Mouse (Mus musculus): ENCODE data around the gene Morn4.
"Not testable (repeated sequence)": the region's sequence is repeated elsewhere in the genome, so short reads cannot be mapped to it uniquely, and the experiment has no call there.

The Morn4 gene

DNA sequence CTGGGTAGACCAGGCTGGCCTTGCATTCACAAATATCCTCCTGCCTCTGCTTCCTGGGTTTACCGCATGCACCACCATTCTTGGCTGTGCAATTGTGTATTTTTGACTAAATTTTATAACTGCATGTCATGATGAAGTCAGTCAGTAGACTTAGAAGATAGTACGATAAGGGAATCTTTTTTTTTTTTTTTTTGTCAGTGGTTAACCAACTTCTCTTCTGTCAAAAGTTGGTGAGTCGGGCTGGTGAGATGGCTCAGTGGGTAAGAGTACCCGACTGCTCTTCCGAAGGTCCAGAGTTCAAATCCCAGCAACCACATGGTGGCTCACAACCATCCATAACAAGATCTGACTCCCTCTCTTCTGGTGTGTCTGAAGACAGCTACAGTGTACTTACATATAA lies 4.5 kb downstream of the Morn4 start:
- not testable (repeated sequence) for DNase-seq

DNA sequence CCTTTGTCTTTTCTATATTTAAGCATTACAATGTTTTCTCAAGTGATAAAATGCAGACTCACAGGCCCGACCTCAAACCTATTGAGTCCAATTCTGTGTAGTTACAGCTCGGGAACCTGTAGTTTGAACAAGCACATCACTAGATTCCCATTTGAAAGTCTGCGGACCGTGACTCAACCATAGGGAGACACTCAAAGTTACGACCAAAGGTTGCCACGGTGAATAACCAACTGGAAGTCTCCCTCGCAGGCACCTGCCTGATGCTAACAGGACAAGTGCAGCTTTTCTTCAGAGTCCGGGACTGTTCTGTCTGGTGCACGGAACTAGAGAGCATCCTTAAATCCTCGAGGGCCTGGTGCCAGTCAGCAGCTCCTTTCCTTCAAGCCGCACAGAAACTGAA lies 5.7 kb downstream of the Morn4 start:
- DNase-seq = peak; percentile 55

DNA sequence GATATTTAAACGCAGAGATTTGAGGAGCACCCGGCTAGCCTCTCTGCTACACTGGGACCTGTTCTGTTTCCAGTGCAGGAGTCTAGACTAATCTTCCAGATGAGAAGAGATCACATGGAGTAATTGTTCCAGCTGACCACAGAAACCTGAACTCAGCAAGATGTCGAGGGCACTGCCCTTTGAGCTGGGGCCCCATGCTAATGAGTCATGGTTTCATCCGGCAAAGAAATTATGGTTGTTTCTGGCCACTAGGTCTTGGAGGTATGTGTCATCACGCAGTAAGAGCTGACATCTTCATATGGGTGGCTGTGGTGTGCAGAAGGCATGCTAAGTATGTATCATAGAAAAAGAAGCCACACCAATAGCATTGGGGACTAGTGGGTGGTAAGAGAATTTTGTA lies 6.2 kb downstream of the Morn4 start:
- peak; percentile 58 to 65 for DNase-seq

DNA sequence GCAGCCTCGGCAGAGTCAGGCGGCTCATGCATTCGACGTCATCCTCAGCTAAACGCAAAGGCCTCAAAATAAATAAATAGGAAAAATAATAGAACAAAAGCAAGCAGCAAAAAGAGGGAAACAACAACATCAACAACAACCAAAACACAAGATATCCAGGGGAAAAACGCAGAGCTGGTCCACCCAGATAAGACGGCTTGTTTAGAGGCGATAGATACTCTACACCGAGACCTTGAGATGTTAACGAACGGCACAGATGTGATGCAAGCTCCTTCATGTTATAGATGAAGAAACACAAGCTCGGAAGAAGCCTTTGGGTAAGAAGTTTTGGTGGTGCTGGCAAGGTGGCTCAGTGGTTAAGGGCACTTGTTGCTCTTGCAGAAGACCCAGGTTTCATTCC lies 7.2 kb downstream of the Morn4 start:
- no peak for DNase-seq

DNA sequence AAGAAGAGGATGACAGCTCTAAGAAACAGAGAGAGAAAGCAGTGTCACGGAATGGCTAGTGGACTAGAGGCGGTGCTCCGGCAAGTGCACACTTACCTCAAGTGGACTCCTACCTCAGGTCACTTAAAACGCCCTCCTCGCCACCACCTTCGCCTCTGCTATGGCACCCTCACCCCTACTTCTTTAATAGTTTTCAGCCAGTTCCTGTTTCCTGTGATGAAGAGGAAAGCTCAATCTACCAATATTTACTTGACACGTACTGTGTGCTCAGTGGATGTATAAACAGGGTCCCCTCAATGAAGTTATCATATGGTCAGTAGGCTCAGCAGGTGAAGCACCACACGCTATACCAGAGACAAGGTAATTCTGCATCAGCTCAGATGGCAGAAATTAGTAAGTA lies 7.6 kb downstream of the Morn4 start:
- DNase-seq = no peak

DNA sequence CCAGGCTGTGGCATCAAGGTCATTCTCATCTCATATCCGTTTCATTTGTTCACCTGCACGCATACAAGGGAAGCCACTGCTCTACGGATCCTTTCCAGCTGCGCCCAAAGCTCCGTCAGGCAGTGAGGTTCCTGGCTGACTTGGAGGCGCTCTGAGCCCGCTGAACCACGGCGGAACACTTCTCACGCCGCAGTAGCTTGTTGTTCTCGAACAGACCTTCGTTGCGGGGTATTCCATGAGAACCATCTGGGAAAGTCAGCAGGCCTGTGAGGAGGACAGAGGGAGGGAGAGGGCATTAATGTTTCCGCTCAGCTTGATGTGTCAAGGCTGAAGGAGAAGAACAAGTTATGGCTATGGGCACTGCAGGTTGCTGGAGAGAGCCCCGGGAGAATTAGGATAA lies 10.2 kb downstream of the Morn4 start:
- DNase-seq = no peak

DNA sequence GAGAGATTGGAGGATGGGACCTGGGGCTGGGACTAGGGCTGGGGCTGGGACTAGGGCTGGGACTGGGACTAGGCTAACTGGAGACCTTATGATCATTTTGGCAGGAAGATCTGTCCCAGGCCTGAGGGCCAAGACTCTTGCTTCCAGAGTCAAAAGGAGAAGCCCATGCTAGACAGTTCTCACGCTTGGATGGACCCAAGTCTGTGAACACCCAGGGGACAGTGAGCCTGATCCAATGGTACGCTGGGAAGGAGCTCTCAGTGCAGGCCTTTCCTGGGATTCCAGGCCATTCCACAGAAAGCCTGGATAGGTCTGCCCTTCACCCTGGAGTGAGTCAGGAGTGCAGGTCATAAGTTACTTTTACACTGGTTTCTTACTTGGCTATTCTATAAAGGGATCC lies 11.1 kb downstream of the Morn4 start:
- no peak for DNase-seq

DNA sequence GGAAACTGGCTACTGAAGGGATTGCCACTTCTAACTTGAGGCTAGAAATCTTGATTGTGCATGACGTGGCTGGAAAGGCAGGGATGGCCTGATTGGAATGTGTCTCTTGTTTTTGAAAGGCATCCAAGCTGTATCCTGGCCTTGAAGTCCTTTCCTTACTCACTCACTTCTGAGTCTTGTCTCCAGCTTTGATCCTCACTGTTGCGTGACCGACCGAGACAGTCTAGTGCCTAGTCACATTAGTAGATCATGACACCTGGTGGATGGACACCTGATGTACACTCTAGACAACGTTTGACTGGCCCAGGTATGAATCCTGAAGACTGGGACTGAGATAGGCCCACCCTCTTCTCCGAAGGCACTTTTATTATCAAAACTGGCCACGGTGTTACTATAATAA lies 13.4 kb downstream of the Morn4 start:
- DNase-seq = peak; percentile 70 to 80

DNA sequence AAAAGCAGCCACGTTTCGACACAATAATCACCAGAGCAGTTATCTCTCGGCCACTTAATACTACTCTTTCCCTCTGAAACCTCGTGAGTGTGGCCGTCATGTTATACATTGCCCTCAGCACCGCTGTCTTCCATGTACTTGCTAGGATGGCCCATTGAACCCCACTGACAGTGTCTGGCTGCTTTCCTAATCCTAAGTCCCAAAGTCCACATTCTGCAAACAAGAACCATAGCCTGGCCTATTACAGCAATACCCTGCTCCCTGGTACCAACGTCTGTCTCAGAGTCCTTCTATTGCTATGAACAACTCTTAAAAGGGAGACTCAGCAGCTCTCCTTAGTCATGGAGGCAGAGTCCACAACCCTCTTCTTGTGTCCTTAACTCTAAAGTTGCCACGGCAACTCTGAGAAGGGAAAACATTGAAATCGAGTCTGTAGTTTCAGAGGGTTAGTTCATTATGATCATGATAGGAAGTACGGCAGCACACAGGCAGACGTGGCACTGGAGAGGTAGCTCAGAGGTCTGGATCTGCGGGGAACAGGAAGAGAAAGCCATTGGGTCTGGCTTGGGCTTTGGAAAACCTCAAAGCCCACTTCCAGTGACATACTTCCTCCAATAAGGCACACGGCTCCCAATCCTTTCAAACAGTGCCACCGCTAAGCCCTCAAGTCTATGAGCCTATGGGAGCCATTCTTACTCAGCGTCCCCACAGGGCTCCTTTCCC lies 14.1 kb downstream of the Morn4 start:
- peak; percentile 68 to 85 for DNase-seq

DNA sequence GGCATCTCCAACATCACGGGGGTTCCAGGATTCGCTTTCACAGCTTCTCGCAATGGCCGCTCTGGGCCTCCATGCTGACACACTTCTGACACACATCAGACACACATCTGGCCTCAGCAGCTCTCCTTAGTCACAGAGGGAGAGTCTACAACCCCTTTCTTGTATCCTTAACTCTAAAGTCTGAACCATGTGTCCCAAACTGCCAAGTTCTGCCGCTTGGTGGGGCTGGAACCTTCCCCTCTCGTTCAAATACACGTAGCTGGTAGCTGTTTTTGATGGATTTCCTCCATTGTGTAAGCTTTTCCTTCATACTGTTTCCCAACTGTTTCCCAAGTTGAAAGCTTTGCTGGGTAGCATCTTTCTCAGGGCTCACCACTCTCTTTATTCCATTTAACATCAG lies 14.9 kb downstream of the Morn4 start:
- DNase-seq = no peak

DNA sequence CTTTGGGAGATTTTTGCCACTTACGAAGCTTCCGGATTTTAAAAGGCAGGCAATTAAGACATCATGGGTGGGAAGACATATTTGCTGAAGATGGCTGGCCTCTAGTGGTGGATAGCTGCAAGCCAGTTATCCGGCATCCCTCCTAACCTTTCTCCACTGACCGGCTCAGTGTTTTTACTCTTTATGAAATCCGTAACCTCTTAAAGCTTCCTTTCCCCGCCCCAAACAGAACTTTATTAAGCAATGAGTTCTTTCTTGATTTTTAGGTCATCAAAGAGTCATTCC lies 17.0 kb downstream of the Morn4 start:
- DNase-seq = peak; percentile 61 to 63

DNA sequence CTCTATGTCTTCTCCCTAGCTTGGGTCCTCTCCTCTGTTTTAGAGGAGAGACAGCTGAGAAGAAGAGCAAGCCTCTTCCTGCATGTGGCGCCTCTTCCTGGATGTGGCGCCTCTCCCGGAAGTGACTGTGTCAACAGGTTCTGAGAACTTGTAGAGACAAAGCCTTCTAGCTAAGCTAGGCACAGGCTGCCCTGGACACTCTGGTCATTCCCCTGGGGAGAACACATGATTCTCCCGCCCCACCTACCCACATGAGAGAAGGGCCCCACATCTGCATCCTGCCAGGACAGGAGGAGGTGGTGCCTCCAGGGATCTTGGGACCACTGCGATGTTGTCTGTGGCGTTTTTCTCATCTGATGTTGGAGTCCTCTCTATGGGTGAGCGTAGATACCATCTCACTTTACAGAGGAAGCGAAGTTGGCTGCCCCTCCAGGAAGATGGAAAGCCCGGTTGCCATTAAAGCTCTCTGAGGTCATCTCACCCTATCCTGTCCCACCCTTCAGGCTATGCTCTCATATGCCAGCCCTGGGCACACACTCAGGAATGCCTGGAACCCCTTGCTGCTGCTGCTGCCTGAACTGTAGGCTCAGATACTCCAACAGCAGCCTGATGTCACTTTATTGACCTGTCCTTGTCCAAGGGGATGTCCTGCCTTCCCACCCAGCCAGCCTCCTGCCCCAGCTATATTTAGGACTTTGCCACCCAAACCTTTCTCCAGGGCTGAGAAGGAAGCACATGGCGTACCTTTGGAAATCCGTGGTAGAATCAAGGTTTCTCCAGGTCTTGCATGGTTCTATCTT lies 17.5 kb downstream of the Morn4 start:
- no peak for DNase-seq

DNA sequence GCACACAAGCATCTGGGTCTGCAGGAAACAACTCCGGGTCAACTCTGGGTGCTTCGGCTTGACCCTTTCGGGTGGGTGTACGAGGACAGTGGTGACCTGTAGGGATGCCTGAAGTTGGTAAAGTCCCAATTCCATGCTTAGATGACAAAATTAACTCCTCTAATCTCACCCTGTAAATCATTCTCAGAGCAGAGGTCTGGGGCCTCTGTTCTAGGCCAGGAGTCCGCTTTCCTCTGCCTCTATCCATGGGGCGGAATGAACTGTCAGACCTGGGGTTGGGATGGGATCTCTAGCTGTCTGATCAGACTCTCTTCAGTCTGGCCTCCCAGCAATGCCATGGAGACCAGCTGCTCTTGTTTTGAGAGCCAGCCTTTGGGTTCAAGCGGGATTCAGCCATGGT lies 24.7 kb downstream of the Morn4 start:
- DNase-seq = peak; percentile 70 to 80

DNA sequence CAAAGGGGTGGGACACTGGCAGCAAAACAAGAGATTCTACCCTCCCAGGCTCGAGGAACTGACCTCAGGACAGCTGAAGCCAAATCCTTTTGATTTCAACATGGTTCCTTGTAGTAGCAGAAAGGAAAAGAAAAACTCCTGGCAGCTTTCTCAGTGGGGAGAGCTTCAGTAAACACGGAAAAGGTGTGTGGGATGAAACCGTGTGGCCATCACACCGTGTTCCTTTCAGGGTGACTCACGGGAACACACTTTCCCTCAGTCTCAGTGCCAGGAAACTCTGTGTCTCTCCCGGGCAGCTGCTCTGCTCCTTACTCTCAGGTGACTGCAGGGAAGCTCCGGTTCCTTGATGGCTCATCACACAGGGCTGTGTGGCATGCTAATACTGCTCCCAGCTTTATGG lies 27.7 kb downstream of the Morn4 start:
- DNase-seq = no peak

DNA sequence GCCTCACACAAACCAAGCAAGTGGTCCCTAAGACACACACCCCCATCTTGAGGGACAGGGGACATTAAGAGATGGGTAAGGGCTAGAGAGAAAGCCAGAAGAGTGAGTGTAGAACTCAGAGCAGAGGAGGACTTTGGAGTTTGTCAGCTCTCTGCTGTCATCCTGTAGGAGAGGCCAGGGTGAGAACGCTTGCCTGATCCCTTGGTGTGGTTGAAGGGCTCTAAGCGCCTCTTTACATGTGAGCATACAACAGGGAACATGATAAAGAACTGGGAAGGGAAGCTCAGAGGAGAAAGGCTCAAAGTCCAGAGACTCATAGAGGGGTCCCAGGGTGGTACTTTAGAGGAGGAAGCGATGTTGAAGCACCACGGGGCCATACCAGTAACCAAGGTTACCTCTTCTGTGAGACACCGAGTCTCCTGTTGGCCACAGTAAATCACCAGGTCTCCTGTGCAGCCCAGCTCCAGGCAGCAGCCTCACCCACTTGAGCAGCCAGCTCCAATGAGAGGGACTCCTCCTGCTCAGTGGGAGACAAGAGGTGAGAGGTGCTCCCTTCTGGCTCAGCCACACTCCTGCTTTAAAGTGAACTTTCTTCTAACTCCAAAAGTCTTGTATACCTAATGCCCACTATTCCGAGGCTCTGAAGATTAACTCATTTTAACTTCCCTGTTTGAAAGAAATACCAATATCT lies 29.3 kb downstream of the Morn4 start:
- DNase-seq = peak in 1 of 2 experiments; percentile 51

DNA sequence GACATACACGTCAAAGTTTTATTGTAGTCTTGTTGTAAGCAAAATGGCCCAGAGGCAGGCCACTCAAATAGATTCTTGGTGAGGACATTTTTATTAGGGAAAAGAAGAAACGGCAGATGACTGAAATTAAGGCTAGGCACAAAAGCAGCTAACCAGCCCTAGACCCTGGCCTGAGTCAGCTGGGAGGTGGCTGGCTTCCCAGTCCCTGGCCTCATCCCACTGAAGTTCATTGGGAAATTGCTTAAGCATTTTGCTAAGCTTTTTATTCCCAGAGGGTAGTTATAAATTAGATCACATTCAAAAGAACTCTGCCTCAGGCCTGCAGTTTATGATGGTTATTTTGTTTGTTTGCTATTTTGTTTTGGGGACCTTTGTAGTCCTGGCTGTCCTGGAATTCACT lies 30.3 kb downstream of the Morn4 start:
- peak; percentile 55 to 61 for DNase-seq

DNA sequence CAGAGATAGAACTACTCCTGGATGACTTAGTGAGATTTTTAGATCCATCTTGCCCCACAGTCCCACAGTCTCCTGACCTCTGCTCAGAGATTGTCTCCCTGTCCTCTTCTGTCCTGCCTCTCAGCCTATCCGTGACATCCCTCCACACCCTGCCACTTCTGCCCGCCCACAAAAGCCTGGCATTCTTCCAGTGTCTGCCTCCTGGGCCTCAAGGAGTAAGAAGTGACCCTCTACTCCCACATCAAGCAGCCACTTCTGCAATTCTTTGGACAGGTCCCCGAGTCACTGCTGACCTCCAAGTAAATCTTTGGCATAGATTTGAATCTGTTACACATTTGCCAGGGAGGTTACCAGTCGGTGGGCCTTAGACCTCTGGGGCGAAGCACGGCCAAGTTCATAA lies 31.9 kb downstream of the Morn4 start:
- DNase-seq = peak; percentile 90 to 93

DNA sequence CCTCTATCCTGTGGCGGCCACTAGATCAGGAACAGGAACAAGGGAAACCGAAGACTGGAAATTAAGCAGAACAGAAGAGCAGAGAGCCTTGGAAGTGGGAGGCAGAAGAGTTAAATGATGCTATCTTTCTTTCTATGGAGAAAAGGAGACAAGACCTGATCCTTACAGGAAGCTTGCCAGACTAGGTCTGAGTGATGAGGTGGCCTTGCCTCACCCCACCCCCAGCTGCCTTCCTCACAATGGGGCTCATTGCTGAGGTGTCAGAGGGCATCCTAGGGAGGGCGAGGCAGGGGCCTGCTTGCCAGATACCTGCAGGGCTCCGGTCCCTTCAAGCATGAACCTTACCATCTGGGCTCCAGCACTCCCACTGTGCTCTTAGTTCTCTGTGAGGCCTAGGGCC lies 34.2 kb downstream of the Morn4 start, which contains the start of gene 4933411K16Rik:
Gene 4933411K16Rik, plus strand, starts transcription at position 301 of the 400 bp plus-strand sequence.
- no peak for DNase-seq

DNA sequence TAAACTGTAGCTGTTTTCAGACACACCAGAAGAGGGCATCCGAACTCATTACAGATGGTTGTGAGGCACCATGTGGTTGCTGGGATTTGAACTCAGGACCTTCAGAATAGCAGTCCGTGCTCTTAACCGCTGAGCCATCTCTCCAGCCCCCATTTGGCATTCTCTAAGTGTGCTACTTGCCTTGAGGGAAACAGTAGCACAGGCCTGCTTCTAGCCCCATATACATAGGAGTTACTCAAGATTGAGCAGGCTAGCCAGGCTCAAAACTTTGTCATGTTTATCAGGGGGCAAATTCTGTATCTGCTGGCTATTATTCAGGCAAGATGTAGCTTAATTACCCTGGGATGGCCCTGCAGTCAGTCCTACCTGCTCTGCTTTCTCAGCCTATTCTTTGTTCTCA lies 34.8 kb downstream of the Morn4 start:
- DNase-seq = no peak

DNA sequence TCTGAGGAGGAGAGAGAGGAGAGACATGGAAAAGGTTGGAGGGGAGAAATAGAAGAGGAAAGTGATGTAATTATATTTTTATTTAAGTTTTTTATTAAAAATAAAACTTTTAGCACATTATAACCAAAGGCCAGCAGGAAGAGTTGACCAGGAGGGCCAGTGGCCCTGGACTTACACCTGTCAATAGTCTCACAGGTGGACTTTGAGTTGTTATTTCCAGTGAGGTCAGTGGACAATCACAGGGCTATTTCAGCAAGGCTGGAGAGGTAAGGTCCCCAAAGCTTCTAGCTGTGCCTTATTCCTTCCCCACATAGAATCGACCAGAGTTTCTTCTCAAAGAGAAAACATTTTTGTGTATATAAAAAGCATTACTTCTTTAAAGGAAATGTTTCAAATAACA lies 35.9 kb downstream of the Morn4 start:
- peak in 1 of 2 experiments; percentile 51 for DNase-seq

DNA sequence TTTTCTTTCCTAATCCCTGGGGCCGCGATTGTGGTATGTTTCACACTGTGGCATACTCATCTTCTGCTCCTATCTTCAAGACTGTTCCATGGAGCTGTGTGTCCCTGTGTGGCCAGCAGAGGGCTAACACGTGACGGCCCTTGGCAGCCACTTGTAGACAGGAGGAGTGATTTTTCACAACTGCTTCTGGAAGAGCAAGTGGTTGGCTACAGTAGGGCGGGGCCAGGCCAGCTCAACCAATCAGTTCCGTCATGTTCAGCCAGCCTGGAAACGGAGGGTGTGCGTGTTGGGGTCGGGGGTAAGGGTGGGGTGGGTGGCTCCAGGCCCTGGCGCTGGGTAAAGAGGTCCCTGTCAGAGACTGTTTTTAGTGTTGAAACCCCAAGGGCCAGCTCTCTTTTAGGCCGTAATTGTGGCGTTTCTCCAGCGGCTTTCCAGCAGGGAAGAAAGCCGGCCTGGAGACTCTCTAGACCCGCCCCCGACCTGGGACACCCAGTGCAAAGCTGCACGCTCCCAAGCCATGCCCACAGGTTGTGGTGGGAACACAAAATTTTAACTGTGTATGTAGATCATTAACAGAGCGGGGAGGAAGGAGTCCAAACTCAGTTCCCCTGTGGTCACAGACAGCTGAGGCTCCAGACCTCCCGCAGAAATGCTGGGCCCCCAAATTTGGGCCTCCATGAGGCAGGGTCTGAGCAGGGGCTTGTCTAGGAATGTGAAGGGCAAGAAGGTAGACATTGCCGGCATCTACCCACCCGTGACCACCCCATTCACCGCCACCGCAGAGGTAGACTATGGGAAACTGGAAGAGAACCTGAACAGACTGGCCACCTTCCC lies 40.7 kb downstream of the Morn4 start, which contains the start of gene Hoga1:
Gene Hoga1, plus strand, starts transcription at position 342 of the 834 bp plus-strand sequence.
- DNase-seq = peak; percentile 94

DNA sequence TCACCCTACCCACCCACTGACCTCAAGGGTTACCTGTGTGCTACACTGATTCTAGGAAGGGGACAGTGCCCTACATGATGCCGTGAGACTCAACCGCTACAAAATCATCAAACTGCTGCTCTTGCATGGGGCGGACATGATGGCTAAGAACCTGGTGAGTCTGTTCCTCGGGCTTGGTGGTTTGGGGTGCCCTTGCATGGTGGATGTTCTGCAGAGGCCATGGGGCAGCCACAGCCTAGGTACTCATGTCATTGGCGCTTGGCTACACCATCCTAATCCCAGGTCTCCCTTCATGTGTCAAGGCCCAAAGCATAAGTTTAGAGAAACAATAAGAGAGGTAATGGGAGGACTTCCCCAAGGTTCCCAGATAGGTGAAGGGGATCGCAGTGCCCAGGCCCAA lies 42.2 kb downstream of the Morn4 start:
- DNase-seq = no peak

DNA sequence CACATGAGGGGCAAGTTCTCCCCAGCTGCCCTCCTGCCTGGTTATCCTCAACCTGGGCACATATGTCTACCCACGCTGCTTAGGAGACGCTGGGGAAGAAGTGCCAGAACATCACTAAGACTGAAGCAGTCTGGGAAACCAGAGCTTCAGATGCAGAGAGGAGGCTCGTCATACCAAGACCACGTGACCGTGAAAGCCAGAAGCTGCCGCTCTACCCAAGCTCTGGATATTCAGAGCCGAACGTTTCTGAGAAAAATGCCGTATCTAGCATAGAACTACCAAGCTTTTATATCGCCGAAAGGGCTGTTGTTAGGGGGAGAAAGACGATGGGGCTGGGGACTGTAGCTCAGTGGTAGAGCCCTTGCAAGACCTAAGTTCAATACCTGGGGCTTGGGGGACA lies 47.8 kb downstream of the Morn4 start:
- DNase-seq = no peak
